Mouse (Mus musculus) thymus, adult 2 months (tissue): ENCODE results near the gene Casp8ap2.

Source experiments
- CTCF ChIP-seq: fragments of 200-500 bp; IDR thresholded peaks from 2 replicates; pipeline ENCODE4 v1.5.1; 2012; ENCODE audit warnings: mild to moderate bottlenecking, control low read depth, low read length, moderate library complexity, borderline replicate concordance; ENCODE audit not compliant: control insufficient read depth, poor library complexity, insufficient read depth; ENCODE audit errors: extremely low read depth
- POLR2A ChIP-seq: fragments of 200-500 bp; IDR thresholded peaks from 2 replicates; pipeline ENCODE4 v1.6.1; 2012; ENCODE audit warnings: mild to moderate bottlenecking, low read length, control low read depth, moderate library complexity; ENCODE audit not compliant: control insufficient read depth, poor library complexity, insufficient read depth; ENCODE audit errors: extremely low read depth

- TF ChIP-seq CTCF (no peak), POLR2A (no peak)
These were observed 40.6 kb upstream of the Casp8ap2 start for GRCm38 (mm10) chr4:32574604-32575003.
